Mouse (Mus musculus) gastrocnemius, postnatal 25 days (tissue): ENCODE results near the gene Hlcs. TPM values are rescaled to one million over a fixed set of nuclear protein-coding genes. Genes with fewer than 3 reads are reported as not detected.

Experiments used
- DNase-seq: peaks from one replicate; pipeline ENCODE4 v3.0.0; 2022
- microRNA-seq, 2 experiments: library from miRNA; unstranded; fragments of <30 nt; microRNA quantifications; one replicate each; pipeline ENCODE4 v1.2.0; 2021; ENCODE audit warnings: borderline replicate concordance in 2 of 2
- total RNA-seq, 2 experiments: library from RNA; stranded (reverse); gene quantifications; 1 replicate in 1 of 2; 2 replicates in 1 of 2; pipeline ENCODE4 v1.2.3; 2021

Gene Hlcs
- total RNA-seq, 2 experiments from 2014 or later = 6.8 to 8.6 TPM

GRCm38 (mm10) chr16:94079075-94079855 lies 234.1 kb downstream of the Hlcs start:
- DNase-seq = no peak

Small RNAs within 50 kb of the gene (microRNA-seq; reads per million reads assigned to microRNA genes)
- 0 reads per million in 2 experiments for gene Gm23062

Other genes starting within 250 kb of the Hlcs start
- 10 to 100 TPM in 1 of 2 experiments, 1 to 10 TPM in 1; 2.7 to 13.0 TPM for gene Sim2, start 228.6 kb downstream of the Hlcs start, total RNA-seq
- 1 to 10 TPM in 1 of 2 experiments, under 1 TPM in 1; 0.91 to 1.2 TPM for gene Ripply3, start 14.8 kb upstream of the Hlcs start, total RNA-seq
- 10 to 100 TPM; 46.8 to 50.2 TPM for gene Ttc3, start 57.0 kb upstream of the Hlcs start, total RNA-seq
- gene Pigp, start 58.3 kb upstream of the Hlcs start, total RNA-seq = 100 to 1,000 TPM; 106 to 116 TPM
- gene Vps26c, start 213.3 kb upstream of the Hlcs start, total RNA-seq = 10 to 100 TPM in 1 of 2 experiments, 1 to 10 TPM in 1; 9.4 to 10.3 TPM